Mouse (Mus musculus): ENCODE results near the gene Itprid1.

DNA sequence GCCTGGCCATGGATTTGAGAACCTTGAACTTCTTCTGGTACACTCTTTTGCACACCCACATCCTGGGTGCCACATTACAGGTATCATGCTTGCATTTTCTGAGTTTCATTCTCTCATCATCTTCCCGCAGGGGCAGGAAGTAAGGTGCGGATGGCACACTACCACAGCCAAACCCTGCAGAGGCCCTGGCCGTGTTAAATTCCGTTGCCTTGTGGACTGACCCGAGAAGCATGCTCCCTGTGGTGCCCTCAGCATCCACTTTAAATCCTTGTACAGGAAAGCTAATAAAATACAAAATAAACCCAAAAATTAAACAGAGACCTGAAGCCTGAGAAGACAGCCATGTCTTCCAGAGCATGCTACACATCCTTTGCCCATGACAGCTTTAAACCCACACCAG is 82.5 kb downstream of the Itprid1 start:
- TF ChIP-seq CTCF (IDR thresholded peaks at IDR 0.05; ENCODE audit: borderline replicate concordance, control insufficient read depth, extremely low read depth, insufficient read depth, low read length, poor library complexity) = no peak
- TF ChIP-seq POLR2A (IDR thresholded peaks at IDR 0.05; ENCODE audit: control insufficient read depth, extremely low read depth, insufficient read depth, low read length, poor library complexity) = no peak
